Mouse (Mus musculus) ES-Bruce4 (cell line): ENCODE results near the gene Vangl1. TPM values are rescaled to one million over a fixed set of nuclear protein-coding genes. Genes with fewer than 3 reads are reported as not detected.

Experiments
- H3K27ac ChIP-seq: 2 replicates; pipeline ENCODE4 v1.5.1; 2012; ENCODE audit warnings: low read length, inconsistent platforms; ENCODE audit not compliant: insufficient read depth
- H3K27me3 ChIP-seq: 2 replicates; pipeline ENCODE4 v1.6.1; 2012; ENCODE audit warnings: mild to moderate bottlenecking, low read length, inconsistent platforms; ENCODE audit not compliant: control insufficient read depth, poor library complexity, insufficient read depth, severe bottlenecking
- H3K36me3 ChIP-seq: 2 replicates; pipeline ENCODE4 v1.6.1; 2012; ENCODE audit warnings: inconsistent platforms, mild to moderate bottlenecking, low read length, moderate library complexity; ENCODE audit not compliant: control insufficient read depth, poor library complexity, insufficient read depth, severe bottlenecking
- H3K4me1 ChIP-seq: one replicate; pipeline ENCODE4 v1.8.1; 2011; ENCODE audit warnings: low read length; ENCODE audit not compliant: control insufficient read depth, insufficient read depth
- H3K4me3 ChIP-seq: 2 replicates; pipeline ENCODE4 v1.5.1; 2011; ENCODE audit warnings: low read depth, mild to moderate bottlenecking, low read length
- H3K9ac ChIP-seq: 2 replicates; pipeline ENCODE4 v1.6.1; 2012; ENCODE audit warnings: low read depth, mild to moderate bottlenecking, inconsistent platforms; ENCODE audit not compliant: poor library complexity, severe bottlenecking
- H3K9me3 ChIP-seq: replicated peaks from 2 replicates; pipeline ENCODE4 v1.6.1; 2012; ENCODE audit warnings: mild to moderate bottlenecking, low read length, inconsistent platforms; ENCODE audit not compliant: control insufficient read depth, poor library complexity, insufficient read depth, severe bottlenecking
- CTCF ChIP-seq: IDR thresholded peaks from one replicate; pipeline ENCODE4 v1.8.1; 2011; ENCODE audit warnings: low read depth, low read length
- EP300 ChIP-seq: IDR thresholded peaks from 2 replicates; pipeline ENCODE4 v1.6.1; 2011; ENCODE audit warnings: low read depth, low read length; ENCODE audit not compliant: insufficient read depth
- POLR2A ChIP-seq: IDR thresholded peaks from one replicate; pipeline ENCODE4 v1.8.1; 2011; ENCODE audit warnings: low read length; ENCODE audit not compliant: insufficient read depth
- polyA plus RNA-seq: library from polyadenylated mRNA; stranded (reverse); fragments of >200 nt; gene quantifications from 2 replicates; pipeline ENCODE4 v1.2.4, GENCODE M21; 2011; ENCODE audit warnings: low read depth; ENCODE audit not compliant: missing spikeins, insufficient read depth, insufficient read length

Vangl1 gene
- polyA plus RNA-seq, 1 experiment = 85.8 TPM

DNA sequence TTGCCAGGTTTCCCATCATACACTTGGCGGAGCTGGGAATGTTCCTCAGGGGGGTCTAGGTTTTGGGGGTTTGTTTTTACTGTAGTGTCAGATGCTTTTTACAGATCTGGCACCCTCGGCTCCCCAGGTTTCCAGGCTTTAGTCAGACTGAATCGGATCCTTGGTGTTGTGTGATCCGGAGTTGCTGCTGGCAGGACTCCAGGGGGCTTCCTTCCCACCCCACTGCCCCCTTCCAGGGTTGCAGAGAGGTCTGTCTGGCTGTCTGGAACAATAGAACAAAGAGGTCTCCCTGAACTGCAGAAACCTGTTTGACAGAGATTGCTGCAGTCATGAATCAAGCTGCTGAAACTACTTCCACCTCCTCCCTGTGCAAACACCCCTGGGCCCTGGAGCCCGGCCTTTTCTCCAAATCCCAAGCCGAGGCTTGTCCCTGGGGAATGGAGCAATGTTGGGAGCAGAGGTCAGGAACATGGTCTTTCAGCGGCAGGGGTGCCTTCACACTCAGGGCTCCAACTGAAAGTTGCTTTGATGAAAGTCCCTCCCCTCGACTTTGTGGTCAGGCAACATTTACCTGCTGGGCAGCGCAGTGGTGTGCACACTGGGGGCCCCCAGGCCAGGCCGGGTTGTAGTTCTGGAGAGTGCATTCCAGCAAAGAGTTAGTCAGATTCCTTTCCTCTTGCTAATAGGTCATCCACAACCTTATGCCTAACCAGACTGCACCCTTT is 68.9 kb downstream of the Vangl1 start:
- Histone ChIP-seq H3K27ac (no peak overlapping the region), H3K27me3 (no peaks in the 10 kb centered on the region), H3K36me3 (no peaks in the 10 kb centered on the region), H3K9me3 (no peaks in the 10 kb centered on the region), H3K4me3 (no peak overlapping the region), H3K4me1 (peaks cover 2% of the 10 kb centered on the region), H3K9ac (no peak overlapping the region)
- TF ChIP-seq EP300 (no peak), CTCF (no peak), POLR2A (no peak)

DNA sequence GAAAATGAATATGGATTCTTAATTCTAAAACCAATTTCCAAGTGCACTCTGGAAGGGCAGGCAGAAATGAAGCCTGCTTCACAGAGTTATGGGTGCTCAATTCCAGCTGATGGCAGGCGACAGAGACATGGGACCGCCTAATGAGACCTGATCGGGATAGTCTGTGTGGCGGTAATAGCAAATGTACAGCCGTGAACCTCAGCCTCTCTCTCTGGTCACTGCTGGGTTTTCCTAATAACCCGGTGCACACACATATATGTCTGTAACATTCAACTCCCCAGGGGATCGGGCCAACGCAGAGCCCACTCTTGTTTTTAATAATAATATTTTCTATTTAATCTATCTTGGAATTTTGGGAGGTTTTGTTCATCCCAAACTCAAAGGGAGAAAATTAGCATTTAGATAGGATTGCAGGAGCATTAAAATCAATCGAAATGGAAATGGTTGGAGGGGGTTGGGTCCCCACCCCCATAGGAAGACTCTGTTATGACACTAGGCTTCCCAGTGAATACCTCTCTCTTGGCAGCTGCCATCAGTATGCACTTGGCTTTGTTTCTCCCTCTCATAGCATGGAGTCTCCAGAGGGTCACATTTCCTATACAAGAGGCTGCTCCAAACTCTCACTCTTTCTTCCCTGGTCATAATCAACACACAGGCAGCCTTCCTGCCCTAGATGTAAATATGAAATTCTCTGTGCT is 72.7 kb downstream of the Vangl1 start:
- Histone ChIP-seq H3K27ac (no peak overlapping the region), H3K27me3 (no peaks in the 10 kb centered on the region), H3K36me3 (no peaks in the 10 kb centered on the region), H3K4me1 (peaks cover 2% of the 10 kb centered on the region), H3K9me3 (no peaks in the 10 kb centered on the region), H3K4me3 (no peak overlapping the region), H3K9ac (no peak overlapping the region)
- TF ChIP-seq EP300 (no peak), CTCF (no peak), POLR2A (no peak)

DNA sequence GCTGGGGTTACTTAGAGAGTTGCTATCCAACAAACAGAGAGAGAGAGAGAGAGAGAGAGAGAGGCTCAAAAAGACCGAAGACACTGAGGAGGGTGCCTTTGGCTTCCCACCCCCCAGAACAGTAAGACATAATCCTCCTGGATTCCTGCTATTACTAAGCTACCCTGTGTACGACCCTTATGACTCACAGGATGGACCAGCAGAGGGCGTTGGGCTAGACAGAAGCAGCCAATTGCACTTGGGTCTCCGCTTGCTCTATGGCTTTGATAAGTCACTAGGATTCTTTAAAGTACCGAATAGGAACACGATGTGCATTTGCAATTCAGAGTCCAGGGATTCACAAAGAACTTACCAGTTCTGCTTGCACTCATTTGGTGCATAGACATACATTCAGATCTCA is 74.0 kb downstream of the Vangl1 start:
- Histone ChIP-seq H3K9ac (no peak overlapping the region), H3K9me3 (no peaks in the 10 kb centered on the region), H3K4me1 (no peaks in the 10 kb centered on the region), H3K27me3 (no peaks in the 10 kb centered on the region), H3K4me3 (no peak overlapping the region), H3K27ac (no peak overlapping the region), H3K36me3 (no peaks in the 10 kb centered on the region)
- TF ChIP-seq CTCF = peak; percentile 57
- no peak for TF ChIP-seq POLR2A
- no peak for TF ChIP-seq EP300

DNA sequence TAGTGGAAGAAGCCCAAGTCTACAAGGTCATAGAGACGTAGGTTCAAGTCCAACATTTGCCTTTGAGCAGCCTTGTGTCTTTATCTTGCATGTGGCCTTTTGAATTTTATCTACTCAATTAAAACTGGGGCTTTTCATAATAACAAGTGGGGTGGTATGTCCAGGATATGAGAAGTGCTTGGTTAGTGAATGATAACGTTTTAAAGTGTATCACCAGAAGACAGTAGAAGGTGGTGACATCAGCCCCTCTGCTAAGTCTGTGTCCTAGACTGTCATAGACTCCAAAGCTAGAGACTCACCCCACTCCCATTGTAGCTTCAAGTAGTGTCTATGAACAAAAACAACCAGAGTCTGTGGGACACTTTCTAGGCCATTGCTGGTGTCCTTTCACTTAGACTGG is 76.3 kb downstream of the Vangl1 start:
- Histone ChIP-seq H3K4me3 (no peak overlapping the region), H3K36me3 (no peaks in the 10 kb centered on the region), H3K9me3 (no peaks in the 10 kb centered on the region), H3K27ac (no peak overlapping the region), H3K4me1 (no peaks in the 10 kb centered on the region), H3K9ac (no peak overlapping the region), H3K27me3 (no peaks in the 10 kb centered on the region)
- no peak for TF ChIP-seq EP300
- TF ChIP-seq POLR2A = no peak
- TF ChIP-seq CTCF = no peak

DNA sequence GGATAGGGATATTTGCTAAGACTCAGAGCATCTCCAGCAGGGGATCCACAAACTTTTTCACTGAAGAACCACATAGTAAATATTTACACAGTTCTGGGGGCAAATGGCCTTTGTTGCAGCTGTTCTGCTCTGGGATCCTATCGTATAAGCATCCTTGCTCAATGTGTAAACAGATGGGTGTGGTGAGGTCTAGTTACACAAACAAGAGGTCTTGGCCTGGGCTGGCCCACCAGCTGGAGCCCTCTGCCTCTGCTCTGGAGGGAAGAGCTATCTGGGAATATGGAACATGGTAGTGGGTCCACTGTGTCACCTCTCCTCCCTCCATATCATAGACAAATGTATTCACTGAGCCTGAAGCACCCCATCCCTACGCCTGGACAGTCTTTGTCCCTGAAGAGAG is 77.4 kb downstream of the Vangl1 start:
- Histone ChIP-seq H3K27me3 (no peaks in the 10 kb centered on the region), H3K4me3 (no peak overlapping the region)

DNA sequence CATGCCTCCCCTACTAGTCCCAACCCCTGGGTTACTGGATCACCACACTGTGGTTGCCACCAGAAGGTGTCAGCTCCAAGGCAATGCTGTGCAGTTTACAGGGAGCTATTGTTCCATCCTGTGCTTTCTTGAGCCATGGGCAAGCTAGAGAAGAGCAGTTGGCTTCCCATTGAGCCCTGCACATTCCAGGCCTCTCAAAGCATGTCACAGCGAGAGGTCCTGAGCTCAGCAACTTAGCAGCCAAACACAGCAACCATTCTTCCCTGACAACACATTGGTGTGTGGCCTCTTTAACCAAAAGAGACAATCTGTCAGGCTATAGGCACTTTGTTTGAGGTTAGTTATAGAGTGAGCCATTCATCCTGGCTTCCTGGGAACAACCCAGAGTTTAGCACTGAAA is 78.9 kb downstream of the Vangl1 start:
- Histone ChIP-seq H3K4me3 (no peak overlapping the region), H3K9me3 (no peaks in the 10 kb centered on the region), H3K9ac (no peak overlapping the region), H3K36me3 (no peaks in the 10 kb centered on the region), H3K4me1 (no peaks in the 10 kb centered on the region), H3K27ac (no peak overlapping the region), H3K27me3 (no peaks in the 10 kb centered on the region)
- TF ChIP-seq CTCF = no peak
- TF ChIP-seq POLR2A = no peak
- TF ChIP-seq EP300 = no peak

More for the DNA sequence above, 77.4 kb downstream of the Vangl1 start:
- H3K9ac ChIP-seq = no peak overlapping the region
- H3K9me3 ChIP-seq = no peaks in the 10 kb centered on the region
- no peaks in the 10 kb centered on the region for H3K4me1 ChIP-seq
- H3K27ac ChIP-seq = no peak overlapping the region
- no peaks in the 10 kb centered on the region for H3K36me3 ChIP-seq
- no peak for TF ChIP-seq POLR2A
- TF ChIP-seq EP300 = no peak
- TF ChIP-seq CTCF = no peak
